Mouse (Mus musculus) CD4-positive, CD25-positive, alpha-beta regulatory T cell, adult 2 months (primary cell): ENCODE data around the gene Med27.
A peak's percentile ranks its signal among the peaks of the same experiment; 100 is the strongest.

ENCODE experiments used
- DNase-seq: peaks from one replicate; pipeline ENCODE4 v3.0.0-alpha.2; 2012; ENCODE audit warnings: low read depth, low spot score

Med27 gene

GRCm38 (mm10) chr2:29561468-29561867 is 214.8 kb downstream of the Med27 start:
- no peak for DNase-seq

GRCm38 (mm10) chr2:29563986-29564385 is 217.4 kb downstream of the Med27 start:
- DNase-seq: no peak

- DNase-seq: no peak
These were observed 219.2 kb downstream of the Med27 start for GRCm38 (mm10) chr2:29565570-29566433.

GRCm38 (mm10) chr2:29571921-29572700 is 225.5 kb downstream of the Med27 start:
- DNase-seq: no peak

- no peak for DNase-seq
These were observed 226.3 kb downstream of the Med27 start for GRCm38 (mm10) chr2:29572811-29573427.

- peak; percentile 68 for DNase-seq
These were observed 227.0 kb downstream of the Med27 start for GRCm38 (mm10) chr2:29573591-29573990.

- DNase-seq: no peak
These were observed 227.6 kb downstream of the Med27 start for GRCm38 (mm10) chr2:29574187-29574586.
